ENCODE assay signal across 7 mouse cellular contexts in the genomic region with DNA sequence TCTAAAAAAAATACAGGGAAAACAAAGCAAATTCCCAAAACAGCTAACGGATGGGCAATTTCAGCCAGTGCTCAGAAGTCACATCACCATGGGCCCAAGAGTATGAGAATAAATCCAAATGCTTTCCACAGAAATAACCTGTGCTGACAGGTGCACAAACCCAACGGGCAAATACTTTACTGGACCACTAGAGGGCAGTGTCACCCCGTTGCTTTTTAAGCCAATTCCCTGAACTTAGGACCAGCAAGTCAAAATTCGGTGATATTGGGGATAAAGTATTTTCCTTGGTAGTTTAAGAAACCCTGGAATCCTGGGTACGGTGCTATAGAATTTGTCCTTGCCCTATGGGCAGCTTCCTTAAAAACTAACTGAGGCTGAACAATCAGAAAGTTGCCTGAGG. TPM values are rescaled to one million over a fixed set of nuclear protein-coding genes. Genes with fewer than 3 reads are reported as not detected.
DNase-seq lines count a peak whose midpoint lies in the region; ATAC-seq and TF ChIP-seq lines count a peak whose summit lies in the region.

No protein-coding gene starts in this region.

- H3K27ac ChIP-seq in kidney, postnatal 0 days, result no peak overlapping the region

- no peaks in the 10 kb centered on the region for H3K27me3 ChIP-seq in kidney, postnatal 0 days (ENCODE audit: insufficient read depth, low read length)

- H3K4me3 ChIP-seq in kidney, postnatal 0 days (replicated peaks; ENCODE audit: low read depth, low read length), result no peak overlapping the region

- WGBS in kidney, postnatal 0 days, result 16% methylated on average over 5 of the region's 5 CpGs

- H3K4me1 ChIP-seq in kidney, postnatal 0 days (replicated peaks; ENCODE audit: insufficient read depth, low read length), result 0 out of 2 replicates have a peak, but pooled peaks cover 1% of the 10 kb centered on the region

- no peak overlapping the region for H3K4me2 ChIP-seq in kidney, postnatal 0 days (ENCODE audit: low read length)

- no peaks in the 10 kb centered on the region for H3K9me3 ChIP-seq in kidney, postnatal 0 days (replicated peaks; ENCODE audit: low read length)

- ATAC-seq in kidney, postnatal 0 days (replicated peaks; ENCODE audit: low FRiP score, low read depth), result no peak

- peak; percentile 96 for TF ChIP-seq CTCF in kidney, postnatal 0 days (IDR thresholded peaks at IDR 0.05; ENCODE audit: low read depth)

- no peaks in the 10 kb centered on the region for H3K36me3 ChIP-seq in kidney, postnatal 0 days (ENCODE audit: insufficient read depth, low read length)

- DNase-seq in ovary, postnatal 10 days (ENCODE audit: low spot score), result peak; percentile 49
- DNase-seq in ovary, adult 18-20 months (ENCODE audit: low spot score), result no peak
- DNase-seq in adrenal gland, adult 2 months, result peak; percentile 57
- peak; percentile 73 for DNase-seq in embryo, embryonic 11 days
- DNase-seq in kidney, postnatal 0 days (ENCODE audit: low spot score), result peak; percentile 82
- DNase-seq in lung, postnatal 14 days, result peak; percentile 83
- peak; percentile 19 to 29 for DNase-seq in right cerebral cortex, postnatal 36 days (ENCODE audit: low spot score in 2 of 2)

- H3K9ac ChIP-seq in kidney, postnatal 0 days (ENCODE audit: low read depth, low read length), result no peak overlapping the region

RNA-seq across cellular contexts. Expression of a gene that starts 29.3 kb away (rescaled TPM):
- 10 to 100 TPM; 15.8 to 24.6 TPM for total RNA-seq in adrenal gland, adult 2 months (2021)
- polyA plus RNA-seq in adrenal gland, adult 2 months (2012; rRNA removed), result 17.4 and 17.8 TPM in 2 replicates
- 18.3 and 20.0 TPM in 2 replicates for polyA plus RNA-seq in kidney, postnatal 0 days (2015; fragmentation: Nextera tagmentation; extraction: Ambion mirVana)
